Mouse (Mus musculus) olfactory bulb, adult 2 months (tissue): ENCODE measurements around the gene St3gal5. TPM values are rescaled to one million over a fixed set of nuclear protein-coding genes. Genes with fewer than 3 reads are reported as not detected.

ENCODE experiments used
- H3K27ac ChIP-seq: fragments of 200-500 bp; 2 replicates; pipeline ENCODE4 v1.5.1; 2012; ENCODE audit warnings: low read depth, low read length; ENCODE audit not compliant: insufficient read depth
- H3K4me1 ChIP-seq: fragments of 200-500 bp; 2 replicates; pipeline ENCODE4 v1.6.1; 2012; ENCODE audit warnings: low read length; ENCODE audit not compliant: control insufficient read depth, insufficient read depth
- H3K4me3 ChIP-seq: fragments of 200-500 bp; 2 replicates; pipeline ENCODE4 v1.5.1; 2012; ENCODE audit warnings: mild to moderate bottlenecking, low read depth, low read length, moderate library complexity; ENCODE audit not compliant: insufficient read depth
- CTCF ChIP-seq: fragments of 200-500 bp; IDR thresholded peaks from 2 replicates; pipeline ENCODE4 v1.5.1; 2012; ENCODE audit warnings: low read depth, mild to moderate bottlenecking, low read length, moderate library complexity; ENCODE audit not compliant: insufficient read depth
- POLR2A ChIP-seq: fragments of 200-500 bp; IDR thresholded peaks from 2 replicates; pipeline ENCODE4 v1.6.1; 2012; ENCODE audit warnings: mild to moderate bottlenecking, low read depth, low read length, moderate library complexity; ENCODE audit not compliant: insufficient read depth
- WGBS: fragments of 180-500 bp; shearing (Covaris S2); methylation state at CpG from one replicate; pipeline ENCODE4 v1.1.7; 2018; 5-methylcytosine and 5-hydroxymethylcytosine counted together
- polyA plus RNA-seq: library from polyadenylated mRNA; stranded (reverse); fragments of >200 nt; gene quantifications from 2 replicates; pipeline ENCODE4 v1.2.4, GENCODE M21; 2012; ENCODE audit warnings: low replicate concordance; ENCODE audit not compliant: missing spikeins, insufficient read depth, insufficient read length

Gene St3gal5
- polyA plus RNA-seq, 1 experiment: not detected

DNA sequence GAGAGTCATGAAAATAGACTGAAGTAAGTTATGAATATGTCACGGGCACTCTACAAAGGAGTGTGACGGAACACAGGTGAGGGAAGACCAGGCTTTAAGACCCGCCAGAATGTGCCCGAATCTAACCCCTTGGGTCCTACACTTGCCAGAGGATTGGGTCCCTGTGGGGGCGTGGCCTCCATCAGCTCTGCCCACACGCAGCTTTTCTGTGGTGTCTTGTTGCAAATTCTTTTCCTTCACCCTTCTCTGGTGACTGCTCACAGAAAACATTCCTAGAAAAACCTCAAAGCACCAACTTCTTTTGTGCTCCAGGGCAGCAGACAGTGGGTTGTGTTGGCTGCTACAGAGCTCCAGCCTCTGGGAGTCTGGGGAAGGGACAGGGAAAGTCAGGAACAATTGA, 6.4 kb upstream of the St3gal5 start:
- no peak for TF ChIP-seq POLR2A
- no peak for TF ChIP-seq CTCF
- H3K4me3 ChIP-seq: no peak overlapping the region
- H3K4me1 ChIP-seq: 0 out of 2 replicates have a peak, but pooled peaks cover 2% of the 10 kb centered on the region
- H3K27ac ChIP-seq: no peak overlapping the region
- 53% methylated on average over 6 of the region's 6 CpGs for WGBS

DNA sequence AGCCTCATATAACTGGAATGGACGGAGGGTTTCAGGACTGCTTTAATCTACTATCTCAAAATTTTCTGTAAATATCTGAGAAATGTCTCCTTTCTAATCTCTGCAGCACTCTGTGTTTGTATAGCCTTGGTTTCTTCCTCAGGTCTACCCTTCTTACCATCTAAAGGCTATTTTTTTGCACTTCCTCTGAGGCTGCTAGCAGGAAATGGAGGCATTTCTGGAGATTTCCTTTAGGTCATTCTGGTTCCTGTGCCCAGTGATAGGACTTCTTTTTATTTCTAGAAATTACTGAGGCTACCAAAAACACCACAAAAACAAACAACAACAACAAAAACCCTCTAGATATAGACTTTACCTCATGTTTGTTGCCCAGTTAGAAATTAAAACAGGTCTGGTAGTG, 4.3 kb upstream of the St3gal5 start:
- Histone ChIP-seq H3K4me1 (0 out of 2 replicates have a peak, but pooled peaks cover 2% of the 10 kb centered on the region), H3K4me3 (no peak overlapping the region), H3K27ac (no peak overlapping the region)
- TF ChIP-seq CTCF (no peak), POLR2A (no peak)
- WGBS: 96% methylated on average over 1 of the region's 1 CpGs

DNA sequence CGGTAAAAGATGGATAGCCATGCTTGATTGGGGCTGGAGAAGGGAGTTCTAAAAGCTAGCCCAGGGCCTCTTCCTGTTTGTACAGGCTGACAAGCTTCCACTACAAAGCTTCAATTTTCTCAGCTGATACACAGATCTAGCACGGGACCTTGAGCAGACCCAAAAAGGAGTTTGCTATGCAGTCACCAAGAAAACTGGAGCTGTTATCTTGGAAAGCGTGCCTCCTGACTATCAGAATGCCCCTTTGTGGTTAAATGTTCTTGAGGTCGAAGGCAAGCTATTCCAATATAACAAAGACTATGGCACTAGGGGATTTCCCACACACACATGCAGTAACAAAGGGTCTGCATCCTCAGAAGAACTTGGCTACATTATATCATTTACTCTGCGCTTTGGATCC, 1.2 kb upstream of the St3gal5 start:
- WGBS: 77% methylated on average over 5 of the region's 5 CpGs
- H3K27ac ChIP-seq: no peak overlapping the region
- no peak overlapping the region for H3K4me3 ChIP-seq
- TF ChIP-seq POLR2A (no peak), CTCF (no peak)
- peaks cover 8% of the 10 kb centered on the region for H3K4me1 ChIP-seq

DNA sequence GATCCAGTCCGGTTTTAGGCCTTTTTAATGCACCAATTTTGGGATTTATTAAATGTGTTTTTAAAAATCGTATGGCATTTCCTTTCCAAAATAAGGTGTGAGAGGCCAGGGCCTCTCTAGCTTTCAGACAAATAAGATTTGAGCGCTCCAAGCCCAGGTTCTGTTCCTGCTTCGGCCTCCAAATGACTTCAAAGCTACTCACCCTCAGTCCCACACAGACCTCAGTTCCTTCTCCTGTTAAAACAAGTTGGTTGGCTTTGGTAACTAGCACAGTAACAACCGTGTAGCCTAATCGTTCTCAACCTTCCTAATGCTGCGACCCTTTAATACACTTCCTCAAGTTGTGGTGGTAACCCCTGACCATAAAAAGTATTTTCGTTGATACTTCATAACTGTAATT, 723 bp upstream of the St3gal5 start:
- 57% methylated on average over 8 of the region's 8 CpGs for WGBS
- TF ChIP-seq CTCF (no peak), POLR2A (no peak)

DNA sequence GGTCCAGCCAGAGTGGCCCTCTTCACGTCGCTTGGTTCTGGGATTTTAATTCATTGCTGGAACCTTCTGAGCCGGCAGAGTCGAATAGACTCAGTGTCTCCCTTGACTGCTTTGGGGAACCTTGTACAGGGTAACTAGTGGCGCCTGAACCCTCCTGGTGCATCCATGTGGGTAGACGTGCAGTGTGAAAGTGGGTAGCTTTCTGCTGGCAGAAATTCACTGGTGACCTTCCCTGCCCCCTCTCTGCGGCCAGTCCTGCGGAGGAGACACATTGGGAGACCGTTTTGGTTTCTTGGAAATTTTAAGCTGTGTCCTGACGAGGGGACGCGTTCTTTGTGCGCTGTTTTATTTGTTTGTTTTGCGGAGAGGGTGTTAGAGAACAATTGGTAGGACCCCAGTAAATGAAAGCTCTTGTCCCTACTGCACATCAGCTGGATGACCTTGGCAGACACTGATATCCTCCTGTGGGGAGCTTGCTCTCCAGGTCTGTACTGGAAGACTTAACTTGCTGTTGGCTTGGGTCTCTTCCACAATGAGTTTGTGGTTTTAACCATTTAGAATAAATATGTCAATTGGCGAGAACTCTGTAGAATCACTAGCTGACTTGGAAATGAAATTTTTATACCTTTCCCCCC, 746 bp downstream of the St3gal5 start:
- TF ChIP-seq POLR2A (no peak), CTCF (no peak)
- WGBS: 3% methylated on average over 15 of the region's 15 CpGs
- peak overlapping the region; percentile 85 for H3K27ac ChIP-seq
- peak overlapping the region; percentile 91 for H3K4me3 ChIP-seq
- peaks cover 13% of the 10 kb centered on the region for H3K4me1 ChIP-seq

More for the DNA sequence above, 723 bp upstream of the St3gal5 start:
- peaks cover 10% of the 10 kb centered on the region for H3K4me1 ChIP-seq
- no peak overlapping the region; the same call in 1 of the 2 replicates for H3K4me3 ChIP-seq
- no peak overlapping the region for H3K27ac ChIP-seq

DNA sequence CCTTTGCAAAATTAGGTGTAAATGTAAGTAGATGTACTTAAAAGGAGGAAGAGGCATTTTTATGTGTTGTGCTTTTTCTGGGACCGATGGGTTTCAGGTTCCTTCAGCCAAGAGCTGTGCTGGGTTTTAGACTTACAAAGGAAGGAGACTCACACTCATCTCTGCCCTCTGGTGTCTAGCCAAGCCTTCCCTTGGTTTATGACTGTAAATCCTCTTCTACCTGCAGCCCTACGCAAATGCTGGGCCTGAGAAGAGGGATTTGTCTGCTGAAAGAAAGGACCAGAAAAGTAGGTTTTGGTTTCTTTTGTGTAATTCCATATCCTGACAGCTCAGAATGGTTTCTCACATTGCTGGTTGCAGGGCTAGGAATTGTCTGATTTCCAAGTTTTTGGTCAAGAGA, 1.3 kb downstream of the St3gal5 start:
- Histone ChIP-seq H3K4me3 (peak overlapping the region; percentile 21; the same call in 1 of the 2 replicates), H3K4me1 (peaks cover 16% of the 10 kb centered on the region), H3K27ac (no peak overlapping the region)
- WGBS: 25% methylated on average over 2 of the region's 2 CpGs
- TF ChIP-seq POLR2A: no peak

DNA sequence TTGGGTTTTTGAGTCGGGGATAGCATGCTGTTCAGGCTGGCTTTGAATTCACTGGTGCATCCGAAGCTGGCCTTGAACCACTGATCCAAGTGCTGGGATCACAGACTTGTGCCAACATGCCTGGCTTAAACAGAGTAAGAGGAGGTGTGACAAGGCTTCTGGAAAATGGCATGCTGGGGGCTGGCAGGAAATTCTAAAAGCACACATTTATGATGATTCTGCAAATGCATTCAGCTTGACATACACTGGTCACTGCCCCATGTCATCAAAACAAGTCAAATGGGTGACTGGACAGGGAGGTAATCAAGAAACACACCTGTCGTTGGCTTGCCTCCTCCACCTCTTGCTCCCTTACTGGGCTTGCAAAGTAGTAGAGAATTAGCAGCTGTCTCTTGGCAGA, 1.9 kb downstream of the St3gal5 start:
- peaks cover 18% of the 10 kb centered on the region for H3K4me1 ChIP-seq
- 54% methylated on average over 3 of the region's 3 CpGs for WGBS
- peak overlapping the region; percentile 22 for H3K4me3 ChIP-seq
- H3K27ac ChIP-seq: no peak overlapping the region
- no peak for TF ChIP-seq POLR2A

DNA sequence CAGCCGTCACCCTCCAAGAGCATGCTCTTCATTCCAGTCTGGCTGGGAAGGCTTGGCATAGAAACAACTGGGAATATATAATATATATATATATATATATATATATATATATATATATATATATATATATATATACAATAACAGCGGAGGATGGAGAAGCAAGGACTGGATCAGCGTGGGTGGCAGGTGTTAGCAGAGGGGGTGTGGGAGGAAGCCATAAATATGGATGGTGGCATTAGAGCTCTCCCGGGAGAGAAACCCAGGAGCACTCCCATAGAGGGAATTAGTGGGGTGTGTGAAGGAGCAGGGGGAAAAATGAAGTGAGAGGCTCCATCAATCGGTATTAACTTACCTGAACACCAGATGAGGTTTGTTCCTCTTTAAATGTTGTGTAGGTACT, 2.8 kb downstream of the St3gal5 start:
- Histone ChIP-seq H3K4me1 (peaks cover 18% of the 10 kb centered on the region), H3K4me3 (no peak overlapping the region), H3K27ac (no peak overlapping the region)
- no peak for TF ChIP-seq CTCF
- TF ChIP-seq POLR2A: no peak
- 51% methylated on average over 5 of the region's 5 CpGs for WGBS

DNA sequence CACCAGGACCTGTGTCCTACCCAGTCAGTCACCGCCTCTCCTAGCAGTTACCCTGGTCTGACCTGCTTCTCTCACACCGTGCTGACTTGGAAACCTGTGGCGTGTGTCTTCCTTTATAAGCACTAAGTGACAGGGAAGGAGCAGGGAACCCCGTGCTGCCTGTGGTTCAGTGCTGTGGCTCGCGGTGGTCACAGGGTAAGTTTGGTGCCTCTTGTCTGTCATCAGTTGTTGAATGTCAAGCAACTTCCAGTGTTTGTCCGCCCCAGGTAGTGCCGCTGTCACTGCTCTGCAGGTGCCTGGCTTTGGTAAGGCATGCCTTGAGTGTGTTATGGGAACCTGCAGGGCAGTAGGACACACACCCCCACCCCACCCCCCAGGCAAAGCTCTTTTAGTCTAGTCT, 3.5 kb downstream of the St3gal5 start:
- Histone ChIP-seq H3K27ac (no peak overlapping the region), H3K4me3 (no peak overlapping the region)
- TF ChIP-seq POLR2A (no peak), CTCF (no peak)

DNA sequence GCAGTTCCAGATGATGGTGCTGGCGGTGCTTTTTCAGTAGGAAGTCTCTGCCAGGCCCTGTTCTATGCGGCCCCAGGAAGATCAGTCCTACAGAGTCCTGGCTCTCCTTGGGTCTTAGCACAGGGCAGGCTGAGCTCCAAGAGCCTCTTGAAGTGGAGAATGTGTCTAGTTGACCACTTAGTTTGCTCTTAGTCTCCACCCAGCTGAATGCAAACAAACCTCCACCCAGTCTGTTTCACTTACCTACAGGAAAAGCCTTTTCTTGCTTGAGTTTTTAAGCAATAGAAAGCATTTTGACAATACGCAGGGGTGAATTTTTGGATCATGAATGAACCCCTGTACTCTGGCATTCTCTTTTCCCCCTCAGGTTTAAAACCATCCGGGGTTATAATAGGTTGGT, 4.0 kb downstream of the St3gal5 start:
- peaks cover 20% of the 10 kb centered on the region for H3K4me1 ChIP-seq
- WGBS: 73% methylated on average over 4 of the region's 4 CpGs
- H3K27ac ChIP-seq: no peak overlapping the region
- H3K4me3 ChIP-seq: no peak overlapping the region
- TF ChIP-seq CTCF: no peak
- no peak for TF ChIP-seq POLR2A

More for the DNA sequence above, 3.5 kb downstream of the St3gal5 start:
- peaks cover 18% of the 10 kb centered on the region for H3K4me1 ChIP-seq
- 82% methylated on average over 8 of the region's 8 CpGs for WGBS
